Mouse (Mus musculus): ENCODE measurements at regions not wholly inside any gene's neighbourhood (a gene's known extent, or its start where the extent isn't known, plus 50 kb on each side); places are given as distances from the start of the nearest gene placed in this dataset.

DNA sequence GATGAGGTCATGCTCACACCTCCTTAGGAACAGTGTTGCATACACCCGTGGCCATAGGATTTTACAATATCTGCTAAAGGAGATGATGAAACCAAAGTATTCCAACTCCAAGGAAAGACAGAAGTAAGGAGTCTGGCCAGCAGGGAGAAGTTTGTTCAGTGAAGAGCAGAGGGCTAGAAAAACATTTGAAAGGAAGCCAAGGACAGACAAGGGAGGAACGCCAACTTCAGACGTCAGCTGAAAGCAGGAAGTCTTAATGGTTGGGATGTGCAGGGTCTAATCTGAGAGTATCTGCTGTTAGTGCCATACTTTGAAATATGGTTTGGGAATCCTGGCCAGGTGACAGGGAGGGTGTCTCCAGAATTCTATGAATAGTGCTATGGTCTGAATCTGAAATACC is 98.5 kb upstream of the Irf2bp2 start:
- TF ChIP-seq CTCF (IDR thresholded peaks at IDR 0.05; ENCODE audit: control insufficient read depth, insufficient read depth, insufficient read length) (no peak), USF1 (IDR thresholded peaks at IDR 0.05; ENCODE audit: low read depth) (no peak), CEBPB (IDR thresholded peaks at IDR 0.05; ENCODE audit: low read depth) (no peak)
